Mouse (Mus musculus) hindbrain, embryonic 10.5 days (tissue): ENCODE measurements around the gene Itga6. TPM values are rescaled to one million over a fixed set of nuclear protein-coding genes. Genes with fewer than 3 reads are reported as not detected.

ENCODE experiments used
- DNase-seq: peaks from one replicate; pipeline ENCODE4 v3.0.0-alpha.2; 2017; ENCODE audit warnings: low spot score
- H3K27ac ChIP-seq: fragments of 300-500 bp; sonication (generic); 2 replicates; pipeline ENCODE4 v1.5.1; 2016; ENCODE audit warnings: mild to moderate bottlenecking, moderate library complexity
- H3K27me3 ChIP-seq: fragments of 300-500 bp; sonication (generic); 2 replicates; pipeline ENCODE4 v1.6.1; 2016; ENCODE audit warnings: mild to moderate bottlenecking; ENCODE audit not compliant: poor library complexity, insufficient read depth, severe bottlenecking
- H3K36me3 ChIP-seq: fragments of 300-500 bp; sonication (generic); 2 replicates; pipeline ENCODE4 v1.6.1; 2016; ENCODE audit warnings: mild to moderate bottlenecking, moderate library complexity
- H3K4me1 ChIP-seq: fragments of 300-500 bp; sonication (generic); replicated peaks from 2 replicates; pipeline ENCODE4 v1.6.1; 2016; ENCODE audit warnings: mild to moderate bottlenecking
- H3K4me3 ChIP-seq: fragments of 300-500 bp; sonication (generic); 2 replicates; pipeline ENCODE4 v1.5.1; 2016; ENCODE audit warnings: mild to moderate bottlenecking, moderate library complexity
- H3K9me3 ChIP-seq: fragments of 300-500 bp; sonication (generic); 2 replicates; pipeline ENCODE4 v1.6.1; 2016; ENCODE audit warnings: mild to moderate bottlenecking, moderate library complexity
- WGBS: fragments of 180-500 bp; shearing (Covaris S2); methylation state at CpG from one replicate; pipeline ENCODE4 v1.1.7; 2016; 5-methylcytosine and 5-hydroxymethylcytosine counted together
- polyA plus RNA-seq: library from polyadenylated mRNA; unstranded; fragments of >200 nt; fragmentation: Nextera tagmentation; extraction: Ambion mirVana; gene quantifications from 2 replicates; pipeline ENCODE4 v1.2.1, GENCODE M21; 2016

The Itga6 gene
- polyA plus RNA-seq, 1 experiment from 2014 or later, result 19.5 TPM

GRCm38 (mm10) chr2:71863531-71864173 lies 118.2 kb downstream of the Itga6 start:
- Histone ChIP-seq H3K4me1 (peaks cover 7% of the 10 kb centered on the region), H3K27ac (no peak overlapping the region), H3K27me3 (no peaks in the 10 kb centered on the region), H3K4me3 (no peak overlapping the region), H3K36me3 (no peaks in the 10 kb centered on the region), H3K9me3 (no peaks in the 10 kb centered on the region)
- 91% methylated on average over 5 of the region's 5 CpGs for WGBS
- DNase-seq, result no peak

DNA sequence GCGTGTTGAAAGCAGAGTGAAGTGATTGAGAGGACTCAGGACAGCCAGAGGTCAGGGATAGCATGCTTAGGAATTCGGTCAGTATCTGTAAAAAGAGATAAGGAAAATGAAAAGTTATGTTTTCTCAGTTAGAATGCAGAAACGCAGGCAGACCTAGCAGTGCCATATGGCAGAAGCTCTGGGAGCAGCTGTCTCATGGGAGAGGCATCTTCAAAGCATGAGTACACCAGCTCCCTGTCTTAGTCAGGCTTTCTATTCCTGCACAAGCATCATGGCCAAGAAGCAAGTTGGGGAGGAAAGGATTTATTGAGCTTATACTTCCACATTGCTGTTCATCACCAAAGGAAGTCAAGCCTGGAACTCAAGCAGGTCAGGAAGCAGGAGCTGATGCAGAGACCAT lies 119.6 kb downstream of the Itga6 start:
- Histone ChIP-seq H3K27ac (no peak overlapping the region), H3K27me3 (no peaks in the 10 kb centered on the region), H3K4me1 (peaks cover 7% of the 10 kb centered on the region), H3K9me3 (no peaks in the 10 kb centered on the region), H3K36me3 (no peaks in the 10 kb centered on the region), H3K4me3 (no peak overlapping the region)
- no peak for DNase-seq
- 78% methylated on average over 3 of the region's 3 CpGs for WGBS

DNA sequence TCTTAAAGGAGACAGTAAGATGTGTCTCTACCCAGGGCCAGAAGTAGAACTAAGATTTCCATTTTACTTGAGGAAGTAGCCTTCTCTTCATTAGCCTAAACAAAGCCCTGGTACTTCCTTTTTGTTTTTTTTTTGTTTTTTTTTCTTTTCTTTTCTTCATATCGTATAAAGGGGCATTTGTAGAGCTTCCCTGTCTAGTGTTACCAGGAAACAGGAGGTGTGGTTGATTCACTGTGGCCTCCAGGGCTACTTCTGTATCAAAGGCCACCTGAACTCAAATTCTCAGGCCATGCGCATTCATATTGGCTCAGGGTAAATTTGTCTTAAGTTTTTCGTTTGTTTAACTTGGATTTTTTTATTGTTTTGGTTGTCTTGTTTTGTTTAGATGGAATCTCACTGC lies 120.5 kb downstream of the Itga6 start:
- Histone ChIP-seq H3K4me3 (no peak overlapping the region), H3K27me3 (no peaks in the 10 kb centered on the region), H3K4me1 (peaks cover 7% of the 10 kb centered on the region), H3K27ac (no peak overlapping the region), H3K9me3 (no peaks in the 10 kb centered on the region), H3K36me3 (no peaks in the 10 kb centered on the region)
- DNase-seq, result no peak
- WGBS, result 69% methylated on average over 3 of the region's 3 CpGs

- peaks cover 7% of the 10 kb centered on the region for H3K4me1 ChIP-seq
- no peak for DNase-seq
- H3K27ac ChIP-seq, result no peak overlapping the region
- no peaks in the 10 kb centered on the region for H3K27me3 ChIP-seq
- no peaks in the 10 kb centered on the region for H3K9me3 ChIP-seq
- H3K4me3 ChIP-seq, result no peak overlapping the region
- H3K36me3 ChIP-seq, result no peaks in the 10 kb centered on the region
- WGBS, result 53% methylated on average over 1 of the region's 1 CpGs
Measured at GRCm38 (mm10) chr2:71866565-71866964, 121.1 kb downstream of the Itga6 start.

DNA sequence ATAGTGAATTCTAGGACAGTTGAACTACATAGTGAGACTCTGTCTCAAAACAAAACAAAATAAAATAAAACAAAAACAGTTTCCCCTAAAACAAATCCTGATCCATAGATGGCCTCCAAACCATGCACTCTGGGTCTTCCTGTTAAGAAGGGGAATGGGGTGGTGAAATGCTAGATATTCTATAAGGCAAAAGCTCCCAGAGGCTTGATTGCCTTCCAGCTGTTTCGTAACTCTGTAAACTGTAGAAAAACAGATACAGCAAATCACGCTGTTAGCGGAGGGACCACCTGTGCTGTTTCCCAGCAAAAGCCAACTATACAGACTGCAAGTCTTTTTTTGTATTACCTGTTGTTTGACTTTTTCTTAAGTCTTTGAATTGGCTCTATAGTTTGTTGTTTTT lies 121.6 kb downstream of the Itga6 start:
- no peaks in the 10 kb centered on the region for H3K27me3 ChIP-seq
- H3K4me3 ChIP-seq, result no peak overlapping the region
- DNase-seq, result no peak
- H3K4me1 ChIP-seq, result peaks cover 7% of the 10 kb centered on the region
- H3K27ac ChIP-seq, result no peak overlapping the region
- H3K9me3 ChIP-seq, result no peaks in the 10 kb centered on the region
- no peaks in the 10 kb centered on the region for H3K36me3 ChIP-seq
- 85% methylated on average over 3 of the region's 3 CpGs for WGBS

- Histone ChIP-seq H3K4me1 (peaks cover 7% of the 10 kb centered on the region), H3K36me3 (no peaks in the 10 kb centered on the region), H3K4me3 (no peak overlapping the region), H3K27ac (no peak overlapping the region), H3K27me3 (no peaks in the 10 kb centered on the region), H3K9me3 (no peaks in the 10 kb centered on the region)
- 14% methylated on average over 5 of the region's 5 CpGs for WGBS
- DNase-seq, result no peak
Measured at GRCm38 (mm10) chr2:71867480-71867879, 122.1 kb downstream of the Itga6 start.

- H3K4me3 ChIP-seq, result no peak overlapping the region
- DNase-seq, result no peak
- H3K36me3 ChIP-seq, result no peaks in the 10 kb centered on the region
- 95% methylated on average over 1 of the region's 1 CpGs for WGBS
- H3K9me3 ChIP-seq, result no peaks in the 10 kb centered on the region
- no peak overlapping the region for H3K27ac ChIP-seq
- H3K4me1 ChIP-seq, result peaks cover 11% of the 10 kb centered on the region
- no peaks in the 10 kb centered on the region for H3K27me3 ChIP-seq
Measured at GRCm38 (mm10) chr2:71868256-71868655, 122.8 kb downstream of the Itga6 start.

DNA sequence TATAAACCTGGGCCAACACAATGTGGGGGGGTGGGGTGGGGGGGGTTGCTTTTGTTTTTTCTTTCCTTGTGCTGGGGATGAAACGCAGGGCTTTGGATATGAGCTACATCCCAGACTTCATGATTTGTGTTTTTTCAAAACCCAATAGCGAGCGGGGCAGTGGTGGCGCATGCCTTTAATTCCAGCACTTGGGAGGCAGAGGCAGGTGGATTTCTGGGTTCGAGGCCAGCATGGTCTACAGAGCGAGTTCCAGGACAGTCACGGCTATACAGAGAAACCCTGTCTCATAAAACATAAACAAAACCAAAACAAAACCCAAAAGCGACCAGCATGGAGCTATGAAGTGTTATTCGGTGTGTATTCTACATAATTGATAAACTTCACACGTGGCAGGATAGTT lies 126.7 kb downstream of the Itga6 start:
- H3K27ac ChIP-seq, result no peak overlapping the region
- no peaks in the 10 kb centered on the region for H3K27me3 ChIP-seq
- DNase-seq, result no peak
- H3K4me1 ChIP-seq, result peaks cover 33% of the 10 kb centered on the region
- WGBS, result 84% methylated on average over 10 of the region's 10 CpGs
- peak overlapping the region; percentile 80 for H3K4me3 ChIP-seq
- H3K36me3 ChIP-seq, result no peaks in the 10 kb centered on the region
- H3K9me3 ChIP-seq, result no peaks in the 10 kb centered on the region

- peaks cover 27% of the 10 kb centered on the region for H3K4me1 ChIP-seq
- H3K4me3 ChIP-seq, result peak within 1 kb of the TSS; percentile 80
- under 1% methylated on average over 55 of the region's 55 CpGs for WGBS
- H3K27me3 ChIP-seq, result no peaks in the 10 kb centered on the region
- H3K36me3 ChIP-seq, result peaks cover 2% of the 10 kb centered on the region; the same call in 1 of the 2 replicates
- no peaks in the 10 kb centered on the region for H3K9me3 ChIP-seq
- peak within 1 kb of the TSS; percentile 96 for H3K27ac ChIP-seq
- DNase-seq, result peak; percentile 97
Measured at GRCm38 (mm10) chr2:71872801-71873443, 127.5 kb downstream of the Itga6 start, which contains the start of gene Pdk1. Gene Pdk1, plus strand, starts transcription at chr2:71873224.

GRCm38 (mm10) chr2:71873474-71874322 lies 128.3 kb downstream of the Itga6 start:
- H3K27ac ChIP-seq, result peak overlapping the region; percentile 96
- H3K4me1 ChIP-seq, result peaks cover 26% of the 10 kb centered on the region
- DNase-seq, result no peak
- H3K27me3 ChIP-seq, result no peaks in the 10 kb centered on the region
- no peaks in the 10 kb centered on the region for H3K9me3 ChIP-seq
- peak overlapping the region; percentile 80 for H3K4me3 ChIP-seq
- peaks cover 5% of the 10 kb centered on the region; the same call in 1 of the 2 replicates for H3K36me3 ChIP-seq
- 4% methylated on average over 51 of the region's 51 CpGs for WGBS

DNA sequence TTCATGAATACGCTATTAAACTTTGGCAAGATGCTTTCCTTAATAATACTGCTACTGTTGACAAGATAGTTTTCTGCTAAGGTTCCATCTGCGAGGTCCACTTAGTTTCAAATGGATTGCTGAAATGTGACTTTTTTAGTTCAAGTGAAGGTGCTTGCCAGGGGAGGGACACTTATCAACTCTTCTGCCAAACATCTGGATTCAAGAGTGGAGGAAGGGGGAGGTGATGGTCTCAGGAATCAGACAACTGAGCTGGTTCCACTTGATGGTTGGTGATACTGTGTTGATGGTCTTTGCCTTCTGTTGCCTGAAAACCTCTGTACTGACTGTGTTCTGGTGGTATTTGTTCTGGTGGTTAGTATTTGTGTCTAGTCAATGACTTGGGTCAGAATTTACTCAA lies 129.0 kb downstream of the Itga6 start:
- Histone ChIP-seq H3K27me3 (no peaks in the 10 kb centered on the region), H3K9me3 (no peaks in the 10 kb centered on the region), H3K27ac (peak overlapping the region; percentile 96; the same call in 1 of the 2 replicates), H3K36me3 (peaks cover 7% of the 10 kb centered on the region), H3K4me1 (peaks cover 26% of the 10 kb centered on the region), H3K4me3 (peak overlapping the region; percentile 80)
- WGBS, result 76% methylated on average over 2 of the region's 2 CpGs
- no peak for DNase-seq

DNA sequence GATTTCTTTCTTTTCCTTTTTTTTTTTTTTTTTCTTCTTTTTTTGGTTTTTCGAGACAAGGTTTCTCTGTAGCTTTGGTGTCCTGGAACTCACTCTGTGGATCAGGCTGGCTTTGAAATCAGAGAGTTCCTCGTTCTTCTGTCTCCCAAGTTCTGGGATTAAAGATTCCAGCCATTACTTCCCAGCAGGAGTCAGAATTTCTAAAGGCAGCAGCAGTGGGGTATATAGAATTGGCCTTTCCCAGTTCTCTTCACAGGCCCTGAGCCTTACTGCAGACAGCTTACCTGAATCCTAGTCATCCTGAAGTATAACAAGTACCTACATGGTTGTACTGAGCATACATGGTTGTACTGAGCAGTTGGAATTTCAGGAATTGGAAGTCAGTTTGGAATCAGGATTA lies 129.4 kb downstream of the Itga6 start:
- no peak for DNase-seq
- no peaks in the 10 kb centered on the region for H3K27me3 ChIP-seq
- H3K9me3 ChIP-seq, result no peaks in the 10 kb centered on the region
- peaks cover 26% of the 10 kb centered on the region for H3K4me1 ChIP-seq
- 0 out of 2 replicates have a peak overlapping the region, but pooled peaks have one; percentile 3 for H3K4me3 ChIP-seq
- H3K36me3 ChIP-seq, result peaks cover 11% of the 10 kb centered on the region
- no peak overlapping the region for H3K27ac ChIP-seq
- WGBS, result 29% methylated on average over 2 of the region's 2 CpGs

- Histone ChIP-seq H3K36me3 (peaks cover 40% of the 10 kb centered on the region), H3K27ac (no peak overlapping the region), H3K27me3 (no peaks in the 10 kb centered on the region), H3K4me1 (peaks cover 26% of the 10 kb centered on the region), H3K4me3 (no peak overlapping the region), H3K9me3 (no peaks in the 10 kb centered on the region)
- DNase-seq, result no peak
- WGBS, result 94% methylated on average over 4 of the region's 4 CpGs
Measured at GRCm38 (mm10) chr2:71877865-71878264, 132.4 kb downstream of the Itga6 start.
